Mouse (Mus musculus): ENCODE measurements around the gene Tbc1d8. TPM values are rescaled to one million over a fixed set of nuclear protein-coding genes. Genes with fewer than 3 reads are reported as not detected.

Tbc1d8 gene
- polyA plus RNA-seq, 1 experiment = 1.2 TPM

GRCm38 (mm10) chr1:39482115-39482815 lies 3.7 kb upstream of the Tbc1d8 start:
- no peak overlapping the region for H3K4me3 ChIP-seq (ENCODE audit: insufficient read depth, low read length)
- no peak overlapping the region for H3K27ac ChIP-seq (ENCODE audit: insufficient read depth, low read length)
- no peaks in the 10 kb centered on the region for H3K4me1 ChIP-seq (ENCODE audit: control insufficient read depth, insufficient read depth, low read length)
- no peak for TF ChIP-seq POLR2A (IDR thresholded peaks at IDR 0.05; ENCODE audit: low read depth, low read length)
- no peak for TF ChIP-seq CTCF (IDR thresholded peaks at IDR 0.05; ENCODE audit: borderline replicate concordance, insufficient read depth, low read length)

DNA sequence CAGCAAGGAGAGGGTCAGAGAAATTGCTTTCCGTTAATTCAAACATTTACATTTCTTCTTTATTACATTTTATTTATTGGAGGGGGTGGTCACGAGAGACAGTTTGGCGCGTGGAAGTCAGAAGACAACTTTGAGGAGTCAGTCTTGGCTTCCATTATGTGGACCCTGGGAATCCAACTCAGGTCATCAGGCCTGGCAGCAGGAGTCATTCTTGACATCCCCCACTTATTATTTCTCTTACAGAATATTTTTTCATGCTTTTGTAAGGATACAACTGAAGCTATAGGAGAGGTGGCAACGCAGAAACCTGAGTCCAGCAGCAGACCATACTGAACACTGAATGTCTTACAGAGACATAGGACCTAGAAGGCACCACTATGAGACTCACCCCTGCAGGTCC lies 699 bp upstream of the Tbc1d8 start:
- Histone ChIP-seq H3K4me1 (ENCODE audit: control insufficient read depth, insufficient read depth, low read length) (no peaks in the 10 kb centered on the region), H3K4me3 (ENCODE audit: insufficient read depth, low read length) (no peak overlapping the region), H3K27ac (ENCODE audit: insufficient read depth, low read length) (no peak overlapping the region)
- TF ChIP-seq POLR2A (IDR thresholded peaks at IDR 0.05; ENCODE audit: low read depth, low read length) (no peak), CTCF (IDR thresholded peaks at IDR 0.05; ENCODE audit: borderline replicate concordance, insufficient read depth, low read length) (no peak)

GRCm38 (mm10) chr1:39478896-39479200 lies 293 bp upstream of the Tbc1d8 start:
- TF ChIP-seq CTCF (IDR thresholded peaks at IDR 0.05; ENCODE audit: borderline replicate concordance, insufficient read depth, low read length) = no peak
- TF ChIP-seq POLR2A (IDR thresholded peaks at IDR 0.05; ENCODE audit: low read depth, low read length) = no peak; the same call in 1 of the 2 replicates
- H3K27ac ChIP-seq (ENCODE audit: insufficient read depth, low read length) = no peak overlapping the region
- no peaks in the 10 kb centered on the region for H3K4me1 ChIP-seq (ENCODE audit: control insufficient read depth, insufficient read depth, low read length)
- peak overlapping the region; percentile 31 for H3K4me3 ChIP-seq (ENCODE audit: insufficient read depth, low read length)

- Histone ChIP-seq H3K27ac (ENCODE audit: insufficient read depth, low read length) (no peak overlapping the region), H3K4me1 (ENCODE audit: control insufficient read depth, insufficient read depth, low read length) (no peaks in the 10 kb centered on the region), H3K4me3 (ENCODE audit: insufficient read depth, low read length) (no peak overlapping the region)
- TF ChIP-seq CTCF (IDR thresholded peaks at IDR 0.05; ENCODE audit: borderline replicate concordance, insufficient read depth, low read length) (no peak), POLR2A (IDR thresholded peaks at IDR 0.05; ENCODE audit: low read depth, low read length) (no peak)
Measured at GRCm38 (mm10) chr1:39477064-39477463, 1.5 kb downstream of the Tbc1d8 start.

GRCm38 (mm10) chr1:39476341-39476740 lies 2.2 kb downstream of the Tbc1d8 start:
- Histone ChIP-seq H3K4me3 (ENCODE audit: insufficient read depth, low read length) (no peak overlapping the region), H3K27ac (ENCODE audit: insufficient read depth, low read length) (no peak overlapping the region), H3K4me1 (ENCODE audit: control insufficient read depth, insufficient read depth, low read length) (no peaks in the 10 kb centered on the region)
- TF ChIP-seq POLR2A (IDR thresholded peaks at IDR 0.05; ENCODE audit: low read depth, low read length) (no peak), CTCF (IDR thresholded peaks at IDR 0.05; ENCODE audit: borderline replicate concordance, insufficient read depth, low read length) (no peak)

GRCm38 (mm10) chr1:39474516-39474915 lies 4.0 kb downstream of the Tbc1d8 start:
- no peak overlapping the region for H3K4me3 ChIP-seq (ENCODE audit: insufficient read depth, low read length)
- H3K27ac ChIP-seq (ENCODE audit: insufficient read depth, low read length) = no peak overlapping the region
- TF ChIP-seq CTCF (IDR thresholded peaks at IDR 0.05; ENCODE audit: borderline replicate concordance, insufficient read depth, low read length) (no peak), POLR2A (IDR thresholded peaks at IDR 0.05; ENCODE audit: low read depth, low read length) (no peak)
- no peaks in the 10 kb centered on the region for H3K4me1 ChIP-seq (ENCODE audit: control insufficient read depth, insufficient read depth, low read length)

GRCm38 (mm10) chr1:39471298-39471902 lies 7.2 kb downstream of the Tbc1d8 start:
- TF ChIP-seq CTCF (IDR thresholded peaks at IDR 0.05; ENCODE audit: borderline replicate concordance, insufficient read depth, low read length) = no peak
- TF ChIP-seq POLR2A (IDR thresholded peaks at IDR 0.05; ENCODE audit: low read depth, low read length) = no peak
- no peaks in the 10 kb centered on the region for H3K4me1 ChIP-seq (ENCODE audit: control insufficient read depth, insufficient read depth, low read length)
- no peak overlapping the region for H3K4me3 ChIP-seq (ENCODE audit: insufficient read depth, low read length)
- H3K27ac ChIP-seq (ENCODE audit: insufficient read depth, low read length) = no peak overlapping the region

GRCm38 (mm10) chr1:39468982-39469381 lies 9.6 kb downstream of the Tbc1d8 start:
- H3K4me3 ChIP-seq (ENCODE audit: insufficient read depth, low read length) = no peak overlapping the region
- no peak for TF ChIP-seq CTCF (IDR thresholded peaks at IDR 0.05; ENCODE audit: borderline replicate concordance, insufficient read depth, low read length)
- TF ChIP-seq POLR2A (IDR thresholded peaks at IDR 0.05; ENCODE audit: low read depth, low read length) = no peak
- no peaks in the 10 kb centered on the region for H3K4me1 ChIP-seq (ENCODE audit: control insufficient read depth, insufficient read depth, low read length)
- no peak overlapping the region for H3K27ac ChIP-seq (ENCODE audit: insufficient read depth, low read length)

DNA sequence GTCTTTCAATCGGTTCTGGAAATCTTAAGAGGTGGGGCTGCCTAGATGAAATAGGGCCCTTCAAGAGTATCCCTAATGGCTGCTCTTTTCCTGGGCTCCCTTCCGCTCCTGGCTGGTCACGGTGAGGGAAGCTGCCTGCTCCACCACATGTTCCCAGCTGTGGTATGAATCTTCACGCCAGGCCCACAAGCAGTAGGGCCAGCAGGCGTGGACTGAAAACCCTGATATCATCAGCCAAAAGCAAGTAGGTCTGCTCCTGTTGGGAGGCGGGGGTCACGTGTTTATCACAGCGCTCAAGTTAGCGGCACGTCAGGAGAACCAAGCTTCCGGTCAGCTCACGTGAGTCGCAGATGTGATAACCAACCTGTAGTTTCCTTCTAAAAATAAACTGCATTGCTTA lies 12.0 kb downstream of the Tbc1d8 start:
- no peak overlapping the region for H3K4me3 ChIP-seq (ENCODE audit: insufficient read depth, low read length)
- no peak overlapping the region for H3K27ac ChIP-seq (ENCODE audit: insufficient read depth, low read length)
- TF ChIP-seq POLR2A (IDR thresholded peaks at IDR 0.05; ENCODE audit: low read depth, low read length) (no peak), CTCF (IDR thresholded peaks at IDR 0.05; ENCODE audit: borderline replicate concordance, insufficient read depth, low read length) (no peak)
- no peaks in the 10 kb centered on the region for H3K4me1 ChIP-seq (ENCODE audit: control insufficient read depth, insufficient read depth, low read length)

DNA sequence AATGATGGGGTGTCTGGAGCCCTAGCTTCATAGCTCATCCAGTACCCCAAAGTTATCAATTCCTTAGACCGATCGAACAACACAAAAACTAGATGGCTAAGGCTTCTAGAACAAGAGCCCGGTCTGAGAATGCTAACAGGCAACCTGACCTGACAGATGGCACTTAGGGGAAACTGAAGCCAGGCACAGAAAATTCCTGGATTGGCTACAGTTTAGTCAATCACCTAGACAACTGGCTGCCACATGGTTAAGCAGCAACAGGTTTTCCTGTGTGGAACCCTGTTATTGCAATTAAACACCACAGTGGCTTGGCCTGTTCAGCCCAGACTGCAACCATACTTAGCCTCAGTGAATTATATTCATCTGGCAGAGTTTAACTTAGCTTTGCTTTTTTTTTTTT lies 13.8 kb downstream of the Tbc1d8 start:
- Histone ChIP-seq H3K27ac (ENCODE audit: insufficient read depth, low read length) (no peak overlapping the region), H3K4me3 (ENCODE audit: insufficient read depth, low read length) (no peak overlapping the region), H3K4me1 (ENCODE audit: control insufficient read depth, insufficient read depth, low read length) (no peaks in the 10 kb centered on the region)
- TF ChIP-seq CTCF (IDR thresholded peaks at IDR 0.05; ENCODE audit: borderline replicate concordance, insufficient read depth, low read length) (no peak), POLR2A (IDR thresholded peaks at IDR 0.05; ENCODE audit: low read depth, low read length) (no peak)

All from embryonic fibroblast, embryonic 13.5 days (primary cell).